Mouse (Mus musculus) stomach, embryonic 15.5 days (tissue): ENCODE results near the gene Prrc2b. TPM values are rescaled to one million over a fixed set of nuclear protein-coding genes. Genes with fewer than 3 reads are reported as not detected.

Experiments used
- ATAC-seq: fragments of 200-750 bp; cut with Nextera tagmentation; 2 replicates; pipeline ENCODE4 v1.8.0; 2017; ENCODE audit warnings: low read depth, moderate number of reproducible peaks, moderate TSS enrichment; ENCODE audit not compliant: insufficient read depth, low FRiP score
- H3K27ac ChIP-seq: fragments of 300-500 bp; sonication (generic); 2 replicates; pipeline ENCODE4 v1.5.1; 2015; ENCODE audit warnings: mild to moderate bottlenecking, inconsistent platforms
- H3K27me3 ChIP-seq: fragments of 300-500 bp; sonication (generic); replicated peaks from 2 replicates; pipeline ENCODE4 v1.6.1; 2015; ENCODE audit warnings: inconsistent platforms
- H3K36me3 ChIP-seq: fragments of 300-500 bp; sonication (generic); 2 replicates; pipeline ENCODE4 v1.6.1; 2015; ENCODE audit warnings: inconsistent platforms
- H3K4me1 ChIP-seq: fragments of 300-500 bp; sonication (generic); 2 replicates; pipeline ENCODE4 v1.6.1; 2015; ENCODE audit warnings: inconsistent platforms
- H3K4me2 ChIP-seq: fragments of 300-500 bp; sonication (generic); 2 replicates; pipeline ENCODE4 v1.6.1; 2015; ENCODE audit warnings: mild to moderate bottlenecking, inconsistent platforms
- H3K4me3 ChIP-seq: fragments of 300-500 bp; sonication (generic); replicated peaks from 2 replicates; pipeline ENCODE4 v1.5.1; 2015; ENCODE audit warnings: inconsistent platforms
- H3K9ac ChIP-seq: fragments of 300-500 bp; sonication (generic); 2 replicates; pipeline ENCODE4 v1.6.1; 2015; ENCODE audit warnings: inconsistent platforms
- H3K9me3 ChIP-seq: fragments of 300-500 bp; sonication (generic); 2 replicates; pipeline ENCODE4 v1.6.1; 2016; ENCODE audit warnings: inconsistent platforms
- WGBS: fragments of 180-500 bp; shearing (Covaris S2); methylation state at CpG from one replicate; pipeline ENCODE4 v1.1.7; 2015; 5-methylcytosine and 5-hydroxymethylcytosine counted together
- polyA plus RNA-seq: library from polyadenylated mRNA; unstranded; fragments of >200 nt; fragmentation: Nextera tagmentation; extraction: Ambion mirVana; gene quantifications from 2 replicates; pipeline ENCODE4 v1.2.1, GENCODE M21; 2015

Gene Prrc2b
- polyA plus RNA-seq, 1 experiment from 2014 or later = 43.7 TPM

DNA sequence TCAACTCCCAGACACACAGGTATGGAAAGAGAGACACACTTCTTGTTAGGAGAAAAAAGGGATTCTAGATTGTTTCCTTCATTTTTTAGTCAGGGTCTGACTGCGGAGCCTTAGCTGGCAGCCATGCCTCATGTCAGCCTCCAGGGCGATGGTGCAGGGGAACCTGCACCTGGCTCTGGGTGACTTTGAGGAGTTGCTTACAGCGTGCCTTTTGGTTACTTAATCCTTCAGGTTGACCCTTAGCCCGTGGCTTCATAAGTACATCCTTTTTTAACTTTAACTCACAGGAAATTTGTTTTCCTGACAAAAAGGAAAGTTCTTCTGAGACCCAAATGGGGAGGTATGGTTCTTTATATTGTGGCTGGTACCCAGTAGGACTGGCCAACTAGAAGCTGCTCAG is 92.1 kb downstream of the Prrc2b start:
- H3K27ac ChIP-seq = no peak overlapping the region
- H3K4me2 ChIP-seq = no peak overlapping the region
- H3K9me3 ChIP-seq = no peaks in the 10 kb centered on the region
- no peak for ATAC-seq
- WGBS = 84% methylated on average over 4 of the region's 4 CpGs
- no peak overlapping the region for H3K9ac ChIP-seq
- H3K36me3 ChIP-seq = peaks cover 20% of the 10 kb centered on the region
- H3K4me3 ChIP-seq = no peak overlapping the region
- no peaks in the 10 kb centered on the region for H3K27me3 ChIP-seq
- no peaks in the 10 kb centered on the region for H3K4me1 ChIP-seq

DNA sequence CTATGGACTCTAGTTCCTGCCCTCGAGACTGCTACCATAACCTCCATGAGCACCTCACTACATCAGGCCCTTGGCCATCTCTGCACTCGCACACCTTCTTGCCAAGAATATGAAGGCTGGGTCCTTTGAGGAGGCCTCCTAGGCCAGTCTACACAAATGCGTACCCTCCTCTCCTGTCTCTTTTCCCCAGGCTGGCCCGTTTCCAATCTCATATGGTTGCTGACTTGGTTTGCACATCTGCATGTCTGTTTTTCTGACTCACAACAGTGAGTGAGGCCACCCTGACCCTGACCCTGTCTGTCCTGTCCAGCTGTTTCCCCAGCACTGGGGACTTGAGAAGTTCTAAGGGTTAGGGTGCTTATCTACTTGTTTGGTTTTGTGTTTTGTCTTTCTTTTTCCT is 95.9 kb downstream of the Prrc2b start:
- peaks cover 37% of the 10 kb centered on the region for H3K36me3 ChIP-seq
- no peaks in the 10 kb centered on the region for H3K27me3 ChIP-seq
- ATAC-seq = no peak
- no peak overlapping the region for H3K4me3 ChIP-seq
- no peaks in the 10 kb centered on the region for H3K9me3 ChIP-seq
- H3K4me2 ChIP-seq = no peak overlapping the region
- H3K9ac ChIP-seq = no peak overlapping the region
- no peak overlapping the region for H3K27ac ChIP-seq
- WGBS = 81% methylated on average over 4 of the region's 4 CpGs
- H3K4me1 ChIP-seq = no peaks in the 10 kb centered on the region

- no peaks in the 10 kb centered on the region for H3K27me3 ChIP-seq
- H3K4me1 ChIP-seq = 0 out of 2 replicates have a peak, but pooled peaks cover 4% of the 10 kb centered on the region
- peaks cover 39% of the 10 kb centered on the region for H3K36me3 ChIP-seq
- H3K27ac ChIP-seq = no peak overlapping the region
- no peak overlapping the region for H3K4me3 ChIP-seq
- ATAC-seq = no peak
- whole genome bisulfite sequencing = 74% methylated on average over 10 of the region's 10 CpGs
- H3K9me3 ChIP-seq = no peaks in the 10 kb centered on the region
- no peak overlapping the region for H3K9ac ChIP-seq
- no peak overlapping the region for H3K4me2 ChIP-seq
Measured at GRCm38 (mm10) chr2:32248377-32249361, 97.8 kb downstream of the Prrc2b start.

- peaks cover 44% of the 10 kb centered on the region for H3K36me3 ChIP-seq
- H3K4me2 ChIP-seq = no peak overlapping the region
- no peaks in the 10 kb centered on the region for H3K9me3 ChIP-seq
- no peak overlapping the region for H3K9ac ChIP-seq
- H3K4me3 ChIP-seq = no peak overlapping the region
- 0 out of 2 replicates have a peak, but pooled peaks cover 4% of the 10 kb centered on the region for H3K4me1 ChIP-seq
- peak overlapping the region; percentile 49 for H3K27ac ChIP-seq
- no peaks in the 10 kb centered on the region for H3K27me3 ChIP-seq
- peak; percentile 61 for ATAC-seq
- 71% methylated on average over 12 of the region's 12 CpGs for WGBS
Measured at GRCm38 (mm10) chr2:32251791-32252527, 101.1 kb downstream of the Prrc2b start.

GRCm38 (mm10) chr2:32252658-32253057 is 101.8 kb downstream of the Prrc2b start:
- no peak overlapping the region for H3K9ac ChIP-seq
- H3K4me1 ChIP-seq = 0 out of 2 replicates have a peak, but pooled peaks cover 4% of the 10 kb centered on the region
- H3K9me3 ChIP-seq = no peaks in the 10 kb centered on the region
- no peak; the same call in 1 of the 2 replicates for ATAC-seq
- no peak overlapping the region for H3K4me3 ChIP-seq
- H3K27me3 ChIP-seq = no peaks in the 10 kb centered on the region
- H3K36me3 ChIP-seq = peaks cover 48% of the 10 kb centered on the region
- no peak overlapping the region for H3K4me2 ChIP-seq
- WGBS = 85% methylated on average over 5 of the region's 5 CpGs
- H3K27ac ChIP-seq = peak overlapping the region; percentile 49

DNA sequence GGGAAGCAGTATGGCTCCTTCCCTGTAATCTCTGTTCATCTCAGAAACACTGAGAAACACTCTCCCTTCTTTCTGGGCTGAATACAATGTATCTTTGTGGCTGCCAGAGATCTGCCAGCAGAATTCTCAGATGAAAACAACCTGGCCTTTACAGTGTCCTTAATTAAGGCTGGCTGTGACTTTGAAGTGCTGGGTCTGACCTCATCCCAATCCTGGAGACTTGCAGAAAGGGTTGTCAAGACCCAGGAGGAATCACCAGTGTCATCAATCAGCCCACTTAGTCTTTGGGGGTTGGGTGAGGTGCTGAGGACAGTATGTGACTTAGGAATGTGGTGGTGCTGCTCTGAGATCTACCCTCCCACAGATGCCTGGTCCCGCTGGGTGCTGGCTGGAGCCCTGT is 102.5 kb downstream of the Prrc2b start:
- no peak overlapping the region for H3K27ac ChIP-seq
- no peak overlapping the region for H3K9ac ChIP-seq
- no peaks in the 10 kb centered on the region for H3K27me3 ChIP-seq
- H3K4me2 ChIP-seq = no peak overlapping the region
- H3K4me3 ChIP-seq = no peak overlapping the region
- 0 out of 2 replicates have a peak, but pooled peaks cover 4% of the 10 kb centered on the region for H3K4me1 ChIP-seq
- H3K36me3 ChIP-seq = peaks cover 44% of the 10 kb centered on the region
- no peaks in the 10 kb centered on the region for H3K9me3 ChIP-seq
- no peak for ATAC-seq
- WGBS = 63% methylated on average over 1 of the region's 1 CpGs

GRCm38 (mm10) chr2:32254563-32254962 is 103.7 kb downstream of the Prrc2b start:
- H3K27ac ChIP-seq = no peak overlapping the region
- no peaks in the 10 kb centered on the region for H3K27me3 ChIP-seq
- H3K4me1 ChIP-seq = peaks cover 12% of the 10 kb centered on the region
- H3K9ac ChIP-seq = no peak overlapping the region
- H3K9me3 ChIP-seq = no peaks in the 10 kb centered on the region
- no peak for ATAC-seq
- no peak overlapping the region for H3K4me2 ChIP-seq
- H3K4me3 ChIP-seq = no peak overlapping the region
- WGBS = 70% methylated on average over 5 of the region's 5 CpGs
- peaks cover 37% of the 10 kb centered on the region for H3K36me3 ChIP-seq

- H3K27me3 ChIP-seq = no peaks in the 10 kb centered on the region
- H3K4me3 ChIP-seq = no peak overlapping the region
- peaks cover 16% of the 10 kb centered on the region for H3K4me1 ChIP-seq
- no peaks in the 10 kb centered on the region for H3K9me3 ChIP-seq
- H3K36me3 ChIP-seq = peaks cover 32% of the 10 kb centered on the region
- no peak overlapping the region for H3K9ac ChIP-seq
- no peak for ATAC-seq
- no peak overlapping the region for H3K27ac ChIP-seq
- 81% methylated on average over 11 of the region's 11 CpGs for WGBS
- no peak overlapping the region for H3K4me2 ChIP-seq
Measured at GRCm38 (mm10) chr2:32256273-32256672, 105.4 kb downstream of the Prrc2b start.

DNA sequence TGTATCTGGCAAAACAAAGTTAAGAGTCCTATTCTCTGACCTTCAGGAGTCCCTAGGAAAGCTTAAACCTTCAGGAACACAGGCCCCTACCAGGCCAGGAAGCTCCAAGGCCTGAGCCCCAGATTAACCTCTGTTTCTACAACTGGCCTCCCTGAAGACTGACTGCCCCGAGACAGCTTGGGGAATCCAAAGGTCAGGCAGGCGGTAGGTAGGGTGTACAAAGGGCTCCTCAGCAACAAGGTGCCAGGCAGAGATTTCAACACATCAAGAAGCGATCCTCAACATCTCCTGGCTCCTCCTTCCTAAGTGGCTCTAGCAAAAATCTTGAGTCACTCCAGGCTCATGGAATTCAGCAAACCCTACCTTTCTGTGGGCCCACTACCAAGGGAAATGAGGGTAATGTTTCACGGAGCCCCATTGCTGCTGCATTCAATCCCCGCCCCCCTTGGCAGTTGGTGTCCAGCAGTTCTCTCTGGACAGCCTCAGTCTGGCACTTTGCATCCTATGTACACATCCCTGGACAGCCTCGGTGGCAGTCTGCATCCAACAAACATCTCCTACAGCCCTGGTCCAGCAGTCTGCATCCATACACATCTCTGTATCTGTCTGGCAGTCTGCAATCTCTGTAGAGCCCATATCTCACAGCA is 108.1 kb downstream of the Prrc2b start:
- peak overlapping the region; percentile 90 for H3K4me3 ChIP-seq
- H3K27ac ChIP-seq = peak overlapping the region; percentile 67
- H3K36me3 ChIP-seq = peaks cover 19% of the 10 kb centered on the region; the same call in 1 of the 2 replicates
- H3K4me1 ChIP-seq = peaks cover 12% of the 10 kb centered on the region
- H3K27me3 ChIP-seq = no peaks in the 10 kb centered on the region
- H3K9ac ChIP-seq = peak overlapping the region; percentile 89
- ATAC-seq = no peak
- peak overlapping the region; percentile 76 for H3K4me2 ChIP-seq
- WGBS = 50% methylated on average over 6 of the region's 6 CpGs
- H3K9me3 ChIP-seq = no peaks in the 10 kb centered on the region

DNA sequence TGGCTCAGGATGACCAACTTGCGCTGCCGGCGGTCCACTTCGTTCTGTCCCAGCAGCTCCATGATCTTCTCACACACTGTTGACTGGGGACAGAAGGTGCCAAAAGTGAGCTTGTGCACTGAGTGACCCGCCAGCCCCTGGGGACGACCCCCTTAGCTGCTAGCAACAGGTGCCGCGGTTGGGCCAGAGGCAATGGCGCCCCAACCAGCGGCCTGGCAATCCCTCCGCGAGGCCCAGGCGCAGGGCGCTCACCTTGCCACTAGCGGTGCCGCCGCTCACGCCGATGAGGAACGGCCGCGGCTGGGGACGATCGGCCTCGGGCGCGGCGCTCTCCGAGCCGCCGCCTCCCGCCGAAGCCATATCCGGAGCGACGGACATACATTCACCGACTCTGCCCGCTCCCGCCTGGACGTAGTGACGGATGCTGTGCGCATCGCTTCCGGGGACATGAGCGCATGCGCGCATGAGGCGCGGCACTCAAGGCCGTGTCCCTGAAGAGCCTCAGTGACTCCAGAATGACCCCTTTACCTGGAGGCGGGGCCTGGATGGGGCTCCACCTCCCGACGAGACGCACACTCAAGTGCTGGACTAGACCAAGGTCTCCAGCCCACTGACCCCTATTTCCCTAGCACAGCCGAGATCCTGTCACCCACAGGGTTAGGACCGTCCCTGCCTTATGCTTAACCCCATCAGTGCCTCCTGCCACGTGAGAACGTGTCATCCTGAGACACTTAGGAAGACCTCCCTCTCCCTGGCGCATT is 109.0 kb downstream of the Prrc2b start, which contains the start of gene Uck1:
Gene Uck1, minus strand, starts transcription at position 503 of the 761 bp plus-strand sequence.
- WGBS = 1% methylated on average over 59 of the region's 59 CpGs
- H3K4me2 ChIP-seq = peak within 1 kb of the TSS; percentile 76
- peaks cover 10% of the 10 kb centered on the region; the same call in 1 of the 2 replicates for H3K36me3 ChIP-seq
- peaks cover 12% of the 10 kb centered on the region for H3K4me1 ChIP-seq
- peak within 1 kb of the TSS; percentile 89 for H3K9ac ChIP-seq
- peak within 1 kb of the TSS; percentile 90 for H3K4me3 ChIP-seq
- no peaks in the 10 kb centered on the region for H3K9me3 ChIP-seq
- peak; percentile 92 for ATAC-seq
- H3K27me3 ChIP-seq = no peaks in the 10 kb centered on the region
- peak within 1 kb of the TSS; percentile 67 for H3K27ac ChIP-seq

GRCm38 (mm10) chr2:32260635-32261034 is 109.8 kb downstream of the Prrc2b start:
- Histone ChIP-seq H3K4me1 (peaks cover 12% of the 10 kb centered on the region), H3K4me3 (no peak overlapping the region), H3K9me3 (no peaks in the 10 kb centered on the region), H3K36me3 (peaks cover 10% of the 10 kb centered on the region; the same call in 1 of the 2 replicates), H3K27ac (no peak overlapping the region), H3K4me2 (peak overlapping the region; percentile 76; the same call in 1 of the 2 replicates), H3K9ac (no peak overlapping the region), H3K27me3 (no peaks in the 10 kb centered on the region)
- WGBS = 35% methylated on average over 4 of the region's 4 CpGs
- ATAC-seq = no peak
